Mouse (Mus musculus) cerebellum, adult 11-12 months (tissue): ENCODE measurements around the gene Pcnx3.

ENCODE experiments used
- DNase-seq: peaks from one replicate; pipeline ENCODE4 v3.0.0; 2022

The Pcnx3 gene

DNA sequence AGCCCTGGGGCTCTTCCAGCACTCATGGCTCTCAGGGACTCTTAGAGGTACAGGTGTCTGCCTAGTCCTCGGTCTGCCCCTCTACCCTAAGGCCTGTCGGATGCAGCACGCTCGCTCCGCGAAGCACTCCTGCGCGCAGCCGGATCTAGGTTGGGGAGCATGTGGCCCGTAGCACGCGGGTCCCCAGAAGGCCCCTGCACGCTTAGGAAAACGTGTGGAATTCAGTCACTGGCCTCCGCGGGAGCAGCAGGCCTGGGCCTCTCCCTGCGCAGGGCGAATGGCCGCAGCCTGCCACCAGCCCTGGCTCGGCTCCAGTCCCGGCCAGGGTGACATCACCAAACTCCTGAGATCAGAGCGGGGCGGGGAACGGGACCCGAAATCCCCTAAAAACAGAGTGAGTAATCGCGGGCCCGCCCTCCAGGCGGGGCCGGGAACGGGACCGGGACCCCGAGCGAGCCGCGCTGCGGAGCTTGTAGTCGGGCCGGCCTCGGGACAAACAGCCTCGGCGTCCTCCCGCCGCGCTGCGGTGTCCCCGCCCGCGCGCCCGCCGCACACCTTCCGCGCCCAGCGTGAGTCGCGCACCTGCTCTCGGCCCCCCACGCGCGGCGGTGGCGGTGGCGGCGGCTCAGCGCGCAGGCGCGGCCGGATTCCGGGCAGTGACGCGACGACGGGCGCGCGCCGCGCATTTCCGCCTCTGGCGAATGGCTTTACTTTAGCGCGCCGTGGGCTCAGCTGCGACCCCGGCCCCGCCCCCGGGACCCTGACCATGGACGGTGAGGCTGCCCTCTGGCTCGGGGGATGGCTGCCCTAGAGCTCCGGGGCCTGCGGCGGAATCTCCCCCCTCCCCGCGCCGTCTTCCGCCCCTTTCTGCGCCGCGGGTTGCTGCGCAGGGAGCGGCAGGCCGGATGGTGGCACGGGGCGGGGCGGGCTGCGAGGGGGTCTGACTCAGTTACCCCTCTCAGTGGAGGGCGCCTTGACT is 51.4 kb downstream of the Pcnx3 start, which contains the start of gene Rela:
Gene Rela (plus strand): TSS at position 415 of the 979 bp plus-strand sequence.
- peak; percentile 94 for DNase-seq

DNA sequence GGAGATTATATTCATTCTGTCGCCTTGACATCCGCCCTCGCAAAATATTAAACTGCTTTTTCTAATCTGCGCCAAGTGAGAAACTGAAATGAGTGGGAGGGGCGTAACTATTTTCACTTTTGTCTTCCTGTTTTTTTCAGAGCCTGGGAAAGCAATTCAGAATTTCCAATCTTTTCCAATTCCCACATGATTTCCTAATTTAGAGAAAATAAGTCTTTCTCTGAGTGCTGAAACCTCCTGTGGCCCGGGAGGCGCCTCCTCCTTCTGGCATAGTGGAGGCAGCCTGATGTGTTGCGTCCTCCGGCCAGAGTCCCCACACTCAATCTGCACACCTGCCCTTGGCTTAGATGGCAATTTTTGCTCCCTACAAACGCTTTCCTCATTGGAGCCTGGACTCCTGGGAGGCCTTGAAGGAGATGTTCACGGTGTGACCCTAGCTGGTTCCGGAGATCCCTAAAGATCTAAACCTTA is 52.1 kb downstream of the Pcnx3 start:
- no peak for DNase-seq

DNA sequence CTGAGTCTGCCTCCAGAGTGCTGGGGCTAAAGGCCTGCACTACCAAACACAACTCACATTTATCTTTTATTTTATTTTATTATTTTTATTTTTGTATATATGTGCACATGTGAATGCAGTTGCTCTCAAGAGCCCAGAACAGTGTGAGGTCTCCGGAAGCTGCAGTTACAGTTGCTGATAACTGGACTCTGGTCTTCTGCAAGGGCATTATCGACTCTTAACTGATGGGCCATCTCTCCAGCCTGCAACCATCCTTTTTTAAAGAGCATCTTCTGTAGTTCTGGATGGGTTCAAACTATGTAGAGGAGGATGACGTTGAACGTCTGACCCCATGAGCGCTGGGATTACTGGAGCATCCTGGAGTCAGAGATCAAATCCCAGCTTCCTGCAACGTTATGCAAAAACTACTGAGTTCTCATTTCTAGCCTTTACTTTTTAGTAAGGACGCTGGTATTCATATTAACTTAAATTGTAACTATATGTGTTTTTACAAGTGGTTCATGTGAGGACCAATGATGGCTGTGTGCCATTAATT is 52.6 kb downstream of the Pcnx3 start:
- no peak for DNase-seq

DNA sequence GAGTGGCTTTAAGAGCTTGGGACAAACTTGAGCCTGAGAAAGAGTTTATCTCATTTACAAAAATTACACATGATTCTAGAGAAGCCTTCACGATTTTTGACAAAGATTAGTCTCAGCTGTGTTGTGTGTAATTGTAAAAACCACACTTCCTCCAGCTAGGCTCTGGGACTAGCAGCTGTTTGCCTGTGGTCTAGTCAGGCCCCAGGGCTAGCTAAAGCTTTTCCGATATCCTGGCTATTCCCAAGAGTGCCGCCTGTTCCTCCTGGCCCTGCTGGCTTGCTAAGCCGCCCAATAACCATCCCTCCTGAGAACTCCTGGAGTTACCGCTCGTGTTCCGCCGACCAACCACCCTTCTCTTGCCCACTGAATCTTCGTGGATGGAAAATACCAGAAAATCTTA is 56.6 kb downstream of the Pcnx3 start:
- no peak for DNase-seq

DNA sequence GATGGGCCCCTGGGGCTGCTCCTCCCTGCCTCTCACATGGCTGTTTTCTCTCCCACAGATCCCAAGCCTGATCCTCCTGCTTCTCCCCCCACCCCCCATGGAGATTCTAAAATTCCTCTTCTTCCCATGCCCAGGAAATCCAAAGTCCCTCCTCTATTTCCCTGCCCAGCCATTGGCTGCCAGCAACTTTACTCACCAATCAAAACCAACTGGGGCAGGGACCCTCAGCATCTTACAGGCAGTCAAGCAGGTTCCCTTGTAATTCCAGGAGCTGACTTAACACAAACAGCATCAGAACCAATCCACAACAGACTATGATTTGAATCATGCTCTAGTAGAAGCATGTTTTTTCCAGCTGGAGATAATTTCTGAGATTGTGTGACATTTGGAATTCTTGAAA is 58.8 kb downstream of the Pcnx3 start:
- no peak for DNase-seq

DNA sequence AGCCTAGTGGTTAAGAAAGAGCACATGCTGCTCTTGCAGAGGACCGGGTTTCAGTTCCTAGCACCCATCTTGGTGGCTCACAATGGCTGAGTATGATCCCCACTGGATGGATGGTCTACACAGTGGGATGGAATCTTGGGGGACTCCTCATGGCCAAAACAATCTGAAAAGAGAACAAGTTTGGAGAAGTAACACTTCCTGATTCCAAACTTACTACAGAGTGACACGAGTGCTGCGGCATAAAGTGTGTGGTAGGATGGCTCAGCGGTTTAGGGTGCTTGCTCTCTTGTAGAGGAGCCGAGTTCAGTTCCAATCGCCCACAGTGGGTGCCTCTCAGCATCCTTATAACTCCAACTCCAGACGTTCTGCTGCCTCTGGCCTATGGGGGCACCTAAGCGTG is 63.4 kb downstream of the Pcnx3 start:
- DNase-seq: no peak

DNA sequence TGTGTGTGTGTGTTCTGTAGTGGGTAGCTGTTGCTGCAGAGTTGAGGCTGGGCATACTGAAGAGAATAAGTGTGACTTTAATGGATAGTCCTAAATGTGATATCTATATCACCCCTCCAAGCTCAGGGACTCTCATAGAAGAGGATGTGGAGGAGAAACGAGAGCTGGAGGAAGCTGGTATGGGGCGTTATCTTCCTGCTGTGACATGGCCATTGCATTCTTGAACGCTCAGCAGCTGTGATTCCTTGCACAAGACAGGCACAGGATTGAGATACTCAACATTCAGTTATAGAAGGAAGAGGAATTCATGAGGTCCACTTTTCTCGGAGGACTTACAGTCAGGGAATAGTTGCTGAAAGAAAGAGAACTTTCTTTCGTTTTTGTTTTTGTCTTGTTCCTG is 66.8 kb downstream of the Pcnx3 start:
- no peak for DNase-seq

DNA sequence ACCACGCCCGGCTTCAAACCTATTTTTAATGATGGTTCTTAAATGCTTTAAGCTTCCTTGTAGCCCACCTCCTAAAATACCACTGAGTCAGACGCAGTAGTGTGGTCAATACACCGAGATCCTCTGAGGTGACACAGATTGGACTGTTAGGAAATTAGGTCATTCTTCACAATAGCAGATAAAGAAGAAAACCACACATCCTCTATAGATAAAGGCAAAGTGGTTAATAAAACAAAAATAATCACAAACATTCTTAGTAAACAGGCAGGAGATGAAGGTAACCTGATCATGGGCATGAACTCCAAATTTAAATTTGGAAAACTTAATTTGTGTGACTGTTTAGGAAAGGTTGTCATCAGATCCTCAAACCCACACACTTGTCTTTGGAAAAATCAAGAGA is 68.7 kb downstream of the Pcnx3 start:
- DNase-seq: no peak

DNA sequence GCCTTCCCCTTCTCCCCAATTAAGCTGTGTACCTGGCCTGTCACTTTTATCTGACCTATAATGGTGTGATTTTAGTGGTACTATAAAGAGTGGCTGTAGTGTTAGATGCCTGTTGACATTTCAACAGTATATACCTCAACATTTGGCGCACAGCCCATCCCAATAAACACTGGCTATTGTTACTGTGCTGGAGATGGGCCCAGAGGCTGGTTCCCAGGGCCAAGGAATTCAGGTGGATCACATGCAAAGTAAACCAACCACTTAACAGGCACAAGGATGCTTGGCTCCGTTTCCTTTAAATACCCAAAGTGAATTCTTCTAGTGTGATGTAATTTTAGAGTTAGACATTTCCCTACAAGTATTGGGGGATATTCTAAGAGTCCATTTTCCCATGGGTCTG is 73.8 kb downstream of the Pcnx3 start:
- DNase-seq: no peak
